In the genomic region with DNA sequence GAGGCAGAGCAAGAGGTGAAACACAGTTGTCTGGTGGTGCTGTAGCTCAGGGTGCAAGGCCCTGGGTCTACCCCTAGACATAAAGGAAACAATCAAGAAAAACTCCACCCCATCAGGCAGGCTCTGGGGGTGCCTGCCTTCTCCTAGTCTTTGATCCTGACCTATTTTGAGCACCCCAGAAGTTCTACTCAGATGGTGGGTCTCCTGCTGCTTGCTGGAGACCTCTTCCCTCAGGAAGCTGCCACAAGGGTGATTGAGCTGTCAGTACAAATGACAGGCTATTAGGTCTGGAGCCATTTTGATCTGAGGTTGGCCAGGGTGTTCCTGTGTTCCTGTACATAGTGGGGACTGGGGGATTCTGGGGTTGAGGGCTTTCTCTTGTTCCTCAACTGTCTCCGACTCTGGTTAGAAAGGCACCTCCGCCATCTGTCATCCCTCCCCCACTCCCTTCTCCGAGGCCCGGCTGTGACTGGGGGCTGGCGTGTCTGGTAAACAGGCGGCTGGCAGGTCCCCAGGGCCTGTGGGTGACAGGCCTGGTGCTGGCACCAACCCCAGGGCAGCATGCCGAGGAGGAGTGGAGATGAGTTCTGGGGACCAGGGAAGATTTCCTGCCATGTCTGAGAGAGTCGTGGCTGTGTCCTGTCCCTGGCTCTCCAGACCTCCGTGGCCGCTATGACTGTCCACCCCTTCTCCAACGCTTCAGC, we compare ENCODE assay signal across 8 mouse cellular contexts.
DNase-seq lines count a peak whose midpoint lies in the region; ATAC-seq and TF ChIP-seq lines count a peak whose summit lies in the region.

No protein-coding gene starts in this region.

- H3K4me2 ChIP-seq in hindbrain, embryonic 12.5 days (replicated peaks), result peak overlapping the region; percentile 58
- H3K4me2 ChIP-seq in lung, postnatal 0 days (replicated peaks; ENCODE audit: low read depth, low read length), result no peak overlapping the region

- no peaks in the 10 kb centered on the region for H3K27me3 ChIP-seq in hindbrain, embryonic 12.5 days
- H3K27me3 ChIP-seq in lung, postnatal 0 days (replicated peaks; ENCODE audit: insufficient read depth, low read length), result no peaks in the 10 kb centered on the region

- peak; percentile 33 for DNase-seq in T-cell, adult 2 months (ENCODE audit: low spot score)
- DNase-seq in cerebellum, adult 18-20 months, result peak; percentile 98 to 99
- DNase-seq in frontal cortex, postnatal 14 days (ENCODE audit: low spot score in 2 of 2), result peak; percentile 79 to 83
- peak; percentile 96 for DNase-seq in layer of hippocampus, postnatal 10 days (ENCODE audit: low spot score in 2 of 2)
- peak; percentile 56 for DNase-seq in lung, postnatal 0 days (ENCODE audit: low spot score)
- DNase-seq in right cerebral cortex, postnatal 25 days, result peak; percentile 88
- no peak for DNase-seq in c-Kit-positive CD71-positive TER-119-positive erythroid progenitor cells, embryonic 14.5 days (ENCODE audit: low spot score)

- no peak for TF ChIP-seq EP300 in lung, postnatal 0 days (IDR thresholded peaks at IDR 0.05)

- no peak for TF ChIP-seq CTCF in lung, postnatal 0 days (IDR thresholded peaks at IDR 0.05)

- H3K27ac ChIP-seq in hindbrain, embryonic 12.5 days, result peak overlapping the region; percentile 100
- H3K27ac ChIP-seq in lung, postnatal 0 days (ENCODE audit: low read length), result peak overlapping the region; percentile 81

- H3K9ac ChIP-seq in hindbrain, embryonic 12.5 days, result peak overlapping the region; percentile 80
- no peak overlapping the region for H3K9ac ChIP-seq in lung, postnatal 0 days (replicated peaks; ENCODE audit: low read depth)

- WGBS in hindbrain, embryonic 12.5 days, result 4% methylated on average over 11 of the region's 11 CpGs
- WGBS in lung, postnatal 0 days, result 16% methylated on average over 10 of the region's 11 CpGs

- peaks cover 64% of the 10 kb centered on the region for H3K4me1 ChIP-seq in hindbrain, embryonic 12.5 days
- peaks cover 15% of the 10 kb centered on the region for H3K4me1 ChIP-seq in lung, postnatal 0 days (ENCODE audit: insufficient read depth, low read depth, low read length)

- H3K4me3 ChIP-seq in hindbrain, embryonic 12.5 days, result 0 out of 2 replicates have a peak overlapping the region, but pooled peaks have one; percentile 31
- H3K4me3 ChIP-seq in lung, postnatal 0 days (ENCODE audit: low read depth, low read length), result no peak overlapping the region

- H3K9me3 ChIP-seq in hindbrain, embryonic 12.5 days (replicated peaks), result no peaks in the 10 kb centered on the region
- no peaks in the 10 kb centered on the region for H3K9me3 ChIP-seq in lung, postnatal 0 days (ENCODE audit: low read length)

- ATAC-seq in hindbrain, embryonic 12.5 days (ENCODE audit: low FRiP score), result peak; percentile 35
- ATAC-seq in lung, postnatal 0 days, result peak; percentile 30

- no peaks in the 10 kb centered on the region for H3K36me3 ChIP-seq in hindbrain, embryonic 12.5 days
- H3K36me3 ChIP-seq in lung, postnatal 0 days (ENCODE audit: insufficient read depth, low read length), result no peaks in the 10 kb centered on the region
